Mouse (Mus musculus) thymus, adult 2 months (tissue): ENCODE results near the gene Gabrb1. TPM values are rescaled to one million over a fixed set of nuclear protein-coding genes. Genes with fewer than 3 reads are reported as not detected.

Source experiments
- DNase-seq: peaks from one replicate; pipeline ENCODE4 v3.0.0; 2021
- H3K27ac ChIP-seq: fragments of 200-500 bp; 2 replicates; pipeline ENCODE4 v1.5.1; 2012; ENCODE audit warnings: low read length, control low read depth; ENCODE audit not compliant: control insufficient read depth, insufficient read depth
- H3K27me3 ChIP-seq: fragments of 200-500 bp; 2 replicates; pipeline ENCODE4 v1.6.1; 2012; ENCODE audit warnings: mild to moderate bottlenecking, low read length, moderate library complexity, mixed read lengths; ENCODE audit not compliant: control insufficient read depth, insufficient read depth
- H3K36me3 ChIP-seq: fragments of 200-500 bp; 2 replicates; pipeline ENCODE4 v1.6.1; 2012; ENCODE audit warnings: mild to moderate bottlenecking, low read length, moderate library complexity; ENCODE audit not compliant: control insufficient read depth, insufficient read depth
- H3K4me1 ChIP-seq: fragments of 200-500 bp; replicated peaks from 2 replicates; pipeline ENCODE4 v1.6.1; 2012; ENCODE audit warnings: low read length; ENCODE audit not compliant: control insufficient read depth, insufficient read depth
- H3K4me3 ChIP-seq: fragments of 200-500 bp; 2 replicates; pipeline ENCODE4 v1.5.1; 2012; ENCODE audit warnings: mild to moderate bottlenecking, low read length, control low read depth, moderate library complexity; ENCODE audit not compliant: control insufficient read depth, insufficient read depth
- CTCF ChIP-seq: fragments of 200-500 bp; IDR thresholded peaks from 2 replicates; pipeline ENCODE4 v1.5.1; 2012; ENCODE audit warnings: mild to moderate bottlenecking, control low read depth, low read length, moderate library complexity, borderline replicate concordance; ENCODE audit not compliant: control insufficient read depth, poor library complexity, insufficient read depth; ENCODE audit errors: extremely low read depth
- POLR2A ChIP-seq: fragments of 200-500 bp; IDR thresholded peaks from 2 replicates; pipeline ENCODE4 v1.6.1; 2012; ENCODE audit warnings: mild to moderate bottlenecking, low read length, control low read depth, moderate library complexity; ENCODE audit not compliant: control insufficient read depth, poor library complexity, insufficient read depth; ENCODE audit errors: extremely low read depth
- WGBS: fragments of 180-500 bp; shearing (Covaris S2); methylation state at CpG from one replicate; pipeline ENCODE4 v1.1.7; 2018; 5-methylcytosine and 5-hydroxymethylcytosine counted together
- polyA plus RNA-seq: library from polyadenylated mRNA; depleted of rRNA; stranded (reverse); fragments of >200 nt; gene quantifications from 2 replicates; pipeline ENCODE4 v1.2.3, GENCODE M21; 2012; rRNA removed

The Gabrb1 gene
- not detected in 2 replicates for polyA plus RNA-seq

GRCm38 (mm10) chr5:71657482-71658114 is at the start of gene Gabrb1:
Gene Gabrb1, plus strand, starts transcription at chr5:71658113.
- DNase-seq = no peak
- TF ChIP-seq POLR2A (no peak), CTCF (no peak)
- no peaks in the 10 kb centered on the region for H3K36me3 ChIP-seq
- peaks cover 3% of the 10 kb centered on the region; the same call in 1 of the 2 replicates for H3K27me3 ChIP-seq
- no peaks in the 10 kb centered on the region for H3K4me1 ChIP-seq
- no peak within 1 kb of the TSS for H3K4me3 ChIP-seq
- H3K27ac ChIP-seq = no peak within 1 kb of the TSS
- WGBS = 3% methylated on average over 49 of the region's 49 CpGs

GRCm38 (mm10) chr5:71608735-71609134 is 49.2 kb upstream of the Gabrb1 start:
- Histone ChIP-seq H3K4me3 (no peak overlapping the region), H3K36me3 (no peaks in the 10 kb centered on the region), H3K27ac (no peak overlapping the region), H3K27me3 (no peaks in the 10 kb centered on the region), H3K4me1 (no peaks in the 10 kb centered on the region)
- no peak for DNase-seq
- WGBS = 70% methylated on average over 1 of the region's 1 CpGs
- no peak for TF ChIP-seq CTCF
- TF ChIP-seq POLR2A = no peak

- H3K27me3 ChIP-seq = no peaks in the 10 kb centered on the region
- H3K4me1 ChIP-seq = no peaks in the 10 kb centered on the region
- DNase-seq = no peak
- no peaks in the 10 kb centered on the region for H3K36me3 ChIP-seq
- no peak overlapping the region for H3K27ac ChIP-seq
- TF ChIP-seq POLR2A (no peak), CTCF (no peak)
- WGBS = 96% methylated on average over 1 of the region's 1 CpGs
- H3K4me3 ChIP-seq = no peak overlapping the region
Observed at GRCm38 (mm10) chr5:71614311-71614710, 43.6 kb upstream of the Gabrb1 start.

- 70% methylated on average over 4 of the region's 4 CpGs for WGBS
- Histone ChIP-seq H3K36me3 (no peaks in the 10 kb centered on the region), H3K4me3 (no peak overlapping the region), H3K4me1 (no peaks in the 10 kb centered on the region), H3K27ac (no peak overlapping the region), H3K27me3 (no peaks in the 10 kb centered on the region)
- no peak for DNase-seq
- TF ChIP-seq CTCF (no peak), POLR2A (no peak)
Observed at GRCm38 (mm10) chr5:71616734-71617133, 41.2 kb upstream of the Gabrb1 start.

GRCm38 (mm10) chr5:71627820-71628219 is 30.1 kb upstream of the Gabrb1 start:
- Histone ChIP-seq H3K4me1 (no peaks in the 10 kb centered on the region), H3K36me3 (no peaks in the 10 kb centered on the region), H3K4me3 (no peak overlapping the region), H3K27me3 (no peaks in the 10 kb centered on the region), H3K27ac (no peak overlapping the region)
- TF ChIP-seq CTCF (no peak), POLR2A (no peak)
- DNase-seq = no peak
- WGBS = 93% methylated on average over 3 of the region's 3 CpGs

GRCm38 (mm10) chr5:71639804-71640203 is 18.1 kb upstream of the Gabrb1 start:
- WGBS = 85% methylated on average over 10 of the region's 10 CpGs
- H3K4me3 ChIP-seq = no peak overlapping the region
- no peak for TF ChIP-seq POLR2A
- TF ChIP-seq CTCF = no peak
- H3K36me3 ChIP-seq = no peaks in the 10 kb centered on the region
- no peaks in the 10 kb centered on the region for H3K4me1 ChIP-seq
- no peak for DNase-seq
- H3K27ac ChIP-seq = no peak overlapping the region
- H3K27me3 ChIP-seq = no peaks in the 10 kb centered on the region

- no peak for DNase-seq
- H3K4me1 ChIP-seq = no peaks in the 10 kb centered on the region
- no peaks in the 10 kb centered on the region for H3K27me3 ChIP-seq
- H3K36me3 ChIP-seq = no peaks in the 10 kb centered on the region
- WGBS = 92% methylated on average over 2 of the region's 2 CpGs
- TF ChIP-seq POLR2A = no peak
- no peak for TF ChIP-seq CTCF
- H3K27ac ChIP-seq = no peak overlapping the region
- H3K4me3 ChIP-seq = no peak overlapping the region
Observed at GRCm38 (mm10) chr5:71648108-71648507, 9.8 kb upstream of the Gabrb1 start.
